Mouse (Mus musculus): ENCODE data around the gene Olfr583.

The Olfr583 gene

GRCm38 (mm10) chr7:103051000-103051399, at the start of gene Olfr583:
Olfr583 (plus strand) TSS chr7:103051300.
- no peak for DNase-seq

- DNase-seq: no peak
Observed at GRCm38 (mm10) chr7:103037724-103038123, 13.4 kb upstream of the Olfr583 start, which contains the start of gene Olfr582. Olfr582 (plus strand) TSS chr7:103038024.

GRCm38 (mm10) chr7:103081585-103081984, 30.5 kb downstream of the Olfr583 start, which contains the start of gene Olfr584:
Olfr584 (plus strand) TSS chr7:103081885.
- DNase-seq: no peak

GRCm38 (mm10) chr7:103097420-103097819, 46.3 kb downstream of the Olfr583 start, which contains the start of gene Olfr585:
Olfr585 (plus strand) TSS chr7:103097720.
- DNase-seq: no peak
